Mouse (Mus musculus): ENCODE data around the gene Fancf. TPM values are rescaled to one million over a fixed set of nuclear protein-coding genes. Genes with fewer than 3 reads are reported as not detected.
A peak's percentile ranks its signal among the peaks of the same experiment; 100 is the strongest.

Gene Fancf
- total RNA-seq, 2 experiments from 2014 or later, result 3.7 to 4.7 TPM

DNA sequence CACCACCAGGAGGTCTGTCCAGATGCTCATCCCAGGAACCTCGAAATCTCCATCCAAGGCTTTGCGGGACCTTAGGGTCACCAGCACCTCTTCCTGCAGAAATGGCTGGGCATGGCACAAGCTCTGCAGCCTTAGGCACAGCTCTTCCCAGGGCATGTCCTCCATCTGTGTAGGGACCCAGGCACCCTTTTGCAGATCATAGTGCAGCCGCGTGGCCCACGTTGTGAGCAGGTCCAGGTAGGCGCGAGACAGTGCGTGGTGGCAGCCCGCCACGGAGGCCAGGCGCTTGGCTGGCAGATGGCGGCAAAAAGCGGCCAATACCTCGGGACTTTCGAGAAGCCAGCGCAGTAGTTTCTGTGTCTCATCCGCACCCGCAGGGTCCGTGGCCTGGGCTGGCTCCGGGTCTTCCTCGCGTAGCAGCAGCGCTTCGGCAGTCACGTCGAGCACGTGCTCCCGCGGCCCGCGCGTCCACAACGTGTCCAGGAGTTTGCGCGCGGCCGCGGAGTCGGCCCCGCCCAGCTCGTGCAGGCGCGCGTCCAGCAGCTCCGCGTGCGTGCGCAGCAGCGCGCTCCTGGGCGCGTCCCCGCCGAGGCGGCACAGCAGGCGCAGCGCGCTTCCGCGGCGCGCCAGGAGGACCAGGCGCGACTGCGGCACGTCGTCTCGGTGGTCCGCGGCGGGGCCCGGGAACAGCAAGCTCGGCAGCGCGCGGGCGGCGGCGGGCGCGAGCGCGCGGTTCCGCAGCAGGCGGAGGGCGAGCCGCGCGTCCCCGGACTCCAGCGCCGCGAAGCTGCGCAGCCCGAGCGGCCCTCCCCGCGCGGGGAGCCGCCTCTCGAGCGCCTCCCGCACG, 594 bp downstream of the Fancf start, which contains the start of gene Gas2:
Gene Gas2 (plus strand): TSS at position 766 of the 847 bp plus-strand sequence.
- intact Hi-C loops (cut with DNase I), result loop anchor here (5.0 kb wide), 1 partner anchor 111 kb away; no protein-coding TSS in a partner anchor
- peak; percentile 89 to 95 for DNase-seq (ENCODE audit: low spot score in 2 of 2)

DNA sequence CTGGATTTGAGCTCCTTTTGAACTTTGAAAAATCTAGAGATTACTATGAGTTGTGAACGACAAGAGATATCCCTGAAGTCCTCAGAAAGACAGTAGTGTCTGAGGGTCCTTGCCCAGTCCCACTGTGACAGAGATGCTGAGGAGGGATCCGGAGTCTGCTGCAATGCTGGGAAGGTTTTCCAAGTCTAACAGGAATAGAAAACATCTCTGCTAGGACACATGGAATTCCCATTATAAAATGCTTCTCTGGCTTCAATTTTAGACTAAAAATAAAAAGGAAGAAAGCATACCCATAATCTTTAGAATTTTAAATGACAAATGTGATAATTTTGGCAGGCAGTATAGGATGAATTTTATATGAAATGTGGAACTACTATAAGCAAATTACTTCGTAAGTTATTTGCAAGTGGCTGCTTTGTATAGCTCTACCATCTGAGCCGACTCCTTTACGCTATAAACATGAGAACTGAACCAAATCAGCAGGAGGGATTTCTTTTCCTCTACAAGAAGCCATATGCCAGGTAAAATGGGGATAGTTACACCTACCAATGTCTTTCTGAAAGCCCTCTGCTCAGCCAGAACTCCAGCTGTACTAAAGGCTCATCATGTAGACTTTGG, 10.1 kb downstream of the Fancf start:
- DNase-seq (ENCODE audit: low spot score in 2 of 2), result no peak
- intact Hi-C loops (cut with DNase I), result no loop called here

DNA sequence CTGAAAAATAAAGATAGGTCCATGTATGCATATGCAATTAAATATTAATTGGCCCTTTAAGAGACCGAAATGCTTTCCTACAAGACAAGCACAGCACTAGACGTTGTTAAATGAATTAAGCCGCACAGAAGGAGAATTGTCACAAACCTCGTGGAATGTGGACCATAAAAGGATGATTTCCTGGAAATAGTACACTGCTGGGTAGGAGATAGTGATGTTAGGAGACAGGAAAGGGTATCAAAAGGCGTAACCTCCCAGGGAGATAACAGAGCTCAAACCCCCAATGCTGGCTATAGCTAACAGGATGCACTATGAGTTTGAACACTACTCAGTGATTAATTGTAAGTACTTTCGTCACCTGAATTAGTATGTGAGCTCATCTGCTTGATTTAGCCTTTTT, 11.2 kb downstream of the Fancf start:
- no peak for DNase-seq (ENCODE audit: low spot score in 2 of 2)
- intact Hi-C loops (cut with DNase I), result no loop called here

DNA sequence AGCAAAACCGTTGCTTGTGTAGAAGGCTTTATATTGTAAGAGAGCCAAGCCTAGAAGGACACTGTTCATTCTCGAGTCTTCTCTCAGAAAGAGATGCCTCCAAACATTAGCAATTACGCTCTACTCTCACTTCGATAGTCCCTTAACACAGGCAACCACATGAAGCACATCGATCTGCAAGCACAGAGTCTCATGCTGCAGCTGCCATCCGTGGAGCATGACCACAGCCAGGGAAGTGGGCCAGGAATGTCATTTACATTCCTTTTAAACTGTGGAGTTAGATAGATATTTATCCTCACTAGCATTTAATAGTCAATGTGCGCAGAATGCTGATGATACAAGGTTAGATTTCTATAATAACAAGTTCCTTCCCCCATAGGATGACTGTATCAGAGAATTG, 21.6 kb downstream of the Fancf start:
- no peak for DNase-seq (ENCODE audit: low spot score in 2 of 2)
- intact Hi-C loops (cut with DNase I), result no loop called here

DNA sequence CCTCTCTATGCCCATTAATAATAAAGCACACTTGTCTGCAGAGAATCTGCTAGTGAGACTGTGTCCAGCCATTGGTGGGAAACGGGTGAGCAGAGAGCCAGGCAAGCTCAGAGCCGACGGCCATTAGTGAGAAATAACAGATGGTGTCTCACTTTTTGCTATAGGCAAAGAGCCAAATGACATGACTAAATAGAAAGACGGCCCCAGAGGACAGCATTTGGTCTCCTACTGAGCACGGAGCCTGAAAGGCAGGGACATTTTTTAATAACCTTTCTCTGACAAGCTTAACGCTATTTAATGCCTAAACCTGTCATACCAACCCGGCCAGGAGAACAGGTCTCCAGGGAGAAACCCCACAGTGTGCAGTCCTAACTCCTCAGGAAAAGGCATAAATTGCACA, 30.1 kb downstream of the Fancf start:
- no peak for DNase-seq (ENCODE audit: low spot score in 2 of 2)
- intact Hi-C loops (cut with DNase I), result no loop called here

DNA sequence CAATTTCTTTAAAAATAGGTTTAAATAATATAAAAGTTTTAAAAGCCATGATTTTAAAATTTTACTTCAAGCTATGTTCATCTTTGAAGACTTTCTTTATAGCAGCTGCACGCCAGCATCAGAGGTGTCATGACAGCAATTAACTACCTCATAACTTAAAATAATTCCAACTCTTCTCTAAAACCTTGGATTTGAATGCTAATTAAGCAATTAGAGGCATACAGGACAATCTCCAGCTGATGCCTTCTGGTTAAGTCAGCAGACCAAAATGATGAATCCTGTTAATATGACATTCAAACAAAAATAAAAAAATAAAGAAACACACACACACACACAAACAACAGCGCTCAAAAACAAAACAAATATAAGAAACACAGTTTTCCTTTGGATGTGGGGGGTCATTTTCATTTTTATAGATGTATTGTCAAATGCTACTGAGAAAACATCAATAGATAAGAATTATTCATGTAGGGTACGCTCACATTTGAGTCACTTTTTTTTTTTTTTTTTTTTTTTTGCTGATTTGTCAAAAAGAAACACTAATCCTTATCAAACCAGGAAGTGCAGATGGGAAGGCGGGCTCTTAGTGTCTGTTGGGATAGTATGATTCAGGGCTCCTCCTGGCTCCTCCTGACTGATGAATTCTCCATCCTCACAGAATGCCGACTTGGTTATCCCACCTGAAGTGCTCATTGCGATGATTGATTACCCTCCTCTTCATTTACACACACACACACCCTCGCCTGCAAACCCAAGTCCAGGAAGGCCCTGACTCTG, 38.3 kb downstream of the Fancf start:
- no peak for DNase-seq (ENCODE audit: low spot score in 2 of 2)
- intact Hi-C loops (cut with DNase I), result no loop called here

DNA sequence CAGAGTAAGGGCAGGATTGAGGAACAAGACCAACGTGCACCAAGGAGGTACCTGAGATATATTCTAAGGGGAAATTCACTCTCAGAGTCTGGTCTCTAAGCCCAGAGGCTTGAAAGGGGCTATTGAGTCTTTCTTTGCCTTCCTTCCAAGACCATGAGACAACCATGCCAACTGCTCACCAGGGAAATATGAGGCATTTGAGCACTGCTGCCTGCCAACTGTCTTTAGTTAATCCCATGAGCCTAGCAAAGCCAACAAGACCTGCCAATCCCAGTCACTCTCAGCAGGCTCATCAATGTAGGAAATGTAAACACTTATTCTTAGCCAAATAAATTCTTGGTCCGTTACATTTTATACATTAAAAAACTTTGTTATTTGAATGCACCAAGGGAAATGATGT, 40.6 kb downstream of the Fancf start:
- DNase-seq (ENCODE audit: low spot score in 2 of 2), result no peak
- intact Hi-C loops (cut with DNase I), result no loop called here

DNA sequence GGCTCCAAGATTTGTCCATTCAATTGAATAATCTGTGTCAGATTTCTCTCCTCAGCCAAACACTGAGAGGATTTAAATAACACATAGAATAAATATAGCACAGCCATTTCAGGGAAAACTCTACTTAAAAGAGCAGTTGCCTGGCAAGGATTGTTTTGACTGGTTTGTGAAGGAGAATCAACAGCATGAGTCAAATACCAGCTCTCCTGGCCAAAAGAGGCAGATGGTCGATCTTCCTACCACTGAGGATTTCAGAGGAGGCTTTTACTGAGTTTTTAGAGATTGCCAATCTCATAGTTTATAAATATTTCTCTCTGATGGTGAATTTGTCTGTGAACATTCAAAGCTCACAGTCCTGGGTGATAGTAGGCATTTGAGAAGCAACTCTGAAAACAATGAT, 42.2 kb downstream of the Fancf start:
- intact Hi-C loops (cut with DNase I), result loop anchor here (10.0 kb wide), 1 partner anchor 325 kb away; no protein-coding TSS in a partner anchor
- peak; percentile 49 to 63 for DNase-seq (ENCODE audit: low spot score in 2 of 2)

DNA sequence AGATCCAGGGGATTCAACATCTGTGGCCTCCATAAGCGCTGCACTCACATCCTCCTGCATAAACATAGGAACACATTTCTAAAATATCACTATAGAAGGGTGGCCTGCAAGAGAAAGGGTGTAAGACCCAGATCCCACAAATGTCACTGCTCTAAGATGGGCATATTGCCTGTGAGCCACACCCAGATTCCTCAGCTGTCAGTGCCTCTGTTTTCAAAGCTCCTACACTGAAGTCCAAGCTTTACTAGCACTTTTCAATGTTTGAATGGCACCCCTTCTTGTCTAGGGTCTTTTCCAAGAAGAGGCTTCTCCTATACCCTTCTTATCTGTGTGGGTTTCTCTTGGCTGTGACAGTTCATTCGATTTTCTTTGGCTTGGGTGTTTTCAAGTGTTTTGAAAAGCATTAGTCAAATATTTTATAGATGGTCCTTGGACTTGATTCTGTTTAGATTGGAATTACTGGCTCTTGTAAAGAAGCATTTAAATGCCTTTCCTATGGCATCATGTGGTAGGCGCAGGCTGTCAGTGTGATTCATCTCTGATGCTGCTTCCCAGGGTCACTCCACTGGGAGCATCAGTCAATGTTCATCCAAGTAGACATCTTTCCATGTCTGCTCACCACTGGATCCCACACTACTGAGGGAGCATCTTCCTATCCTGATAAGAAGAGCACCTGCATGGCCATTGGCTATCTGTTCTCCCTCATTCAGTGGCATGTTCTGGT, 43.7 kb downstream of the Fancf start:
- DNase-seq (ENCODE audit: low spot score in 2 of 2), result no peak
- intact Hi-C loops (cut with DNase I), result loop anchor here (10.0 kb wide), 1 partner anchor 324 kb away; no protein-coding TSS in a partner anchor

DNA sequence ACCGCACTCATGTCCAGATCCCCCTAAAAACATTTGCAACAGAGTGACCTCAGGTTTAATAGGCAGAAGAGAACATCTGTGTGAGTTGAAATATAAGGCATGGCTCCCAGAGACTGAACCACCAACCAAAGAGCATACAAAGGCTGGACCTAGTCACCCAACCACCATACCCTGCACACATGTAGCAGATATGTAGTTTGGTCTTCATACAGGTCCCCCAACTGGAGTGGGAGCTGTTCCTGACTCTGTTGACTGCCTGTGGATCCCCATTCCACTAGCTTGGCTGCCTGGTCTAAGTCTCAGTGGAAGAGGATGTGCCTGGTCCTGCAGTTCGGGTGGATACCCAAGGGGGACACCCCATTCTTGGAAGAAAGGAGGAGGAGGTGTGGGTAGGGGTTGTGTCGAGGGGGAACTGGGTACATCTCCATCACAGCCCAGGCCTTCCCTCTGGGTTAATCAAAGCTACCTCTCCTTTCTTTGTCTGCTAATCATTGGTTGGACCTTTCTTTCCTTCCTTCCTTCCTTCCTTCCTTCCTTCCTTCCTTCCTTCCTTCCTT, 45.7 kb downstream of the Fancf start:
- intact Hi-C loops (cut with DNase I), result loop anchor here (2.0 to 10.0 kb wide), 2 partner anchors 200 to 322 kb away; no protein-coding TSS in a partner anchor
- DNase-seq (ENCODE audit: low spot score in 2 of 2), result no peak

DNA sequence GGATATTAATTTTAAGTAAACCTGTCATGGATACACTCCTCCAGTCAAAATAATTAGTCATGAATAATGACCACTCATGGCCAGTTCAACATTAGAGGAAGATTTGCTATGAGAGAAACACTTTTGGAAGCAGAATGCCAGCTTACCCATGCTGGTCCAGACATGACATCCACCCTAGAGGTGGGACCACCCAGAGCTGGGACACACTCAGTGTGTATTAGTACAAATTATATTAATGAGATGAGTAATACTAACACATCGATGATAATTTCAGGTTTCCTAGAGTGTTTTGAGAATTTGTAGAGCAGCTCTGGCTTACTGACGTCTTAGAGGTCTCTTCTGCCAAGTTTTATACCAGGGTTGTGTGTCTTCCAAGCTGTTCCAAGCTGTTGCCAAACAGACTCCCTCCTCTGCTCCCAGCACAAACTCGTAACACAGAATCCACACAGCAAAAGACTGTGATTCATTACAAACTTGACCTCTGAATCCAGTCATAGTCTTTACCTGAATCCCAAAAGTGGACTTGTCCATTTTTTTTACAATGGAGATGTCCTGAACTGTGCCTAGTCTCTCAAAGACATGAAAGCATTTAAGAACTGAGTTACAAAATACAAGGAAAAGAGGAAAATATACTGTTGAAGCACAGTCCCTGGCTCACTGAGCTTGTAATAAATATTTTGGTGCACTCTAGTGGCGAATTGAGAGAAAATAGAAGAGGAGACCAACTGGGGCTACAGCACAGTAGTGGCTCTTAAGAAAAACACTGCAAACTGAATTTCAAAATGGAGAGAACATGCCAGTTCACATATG, 46.4 kb downstream of the Fancf start:
- intact Hi-C loops (cut with DNase I), result loop anchor here (2.0 to 10.0 kb wide), 2 partner anchors 199 to 321 kb away; no protein-coding TSS in a partner anchor

More for the DNA sequence above, 46.4 kb downstream of the Fancf start:
- peak; percentile 29 to 51 for DNase-seq (ENCODE audit: low spot score in 2 of 2)

Other genes starting within 250 kb of the Fancf start
- 10 to 100 TPM; 26.5 to 36.1 TPM for gene Slc17a6, start 240.3 kb downstream of the Fancf start, total RNA-seq (2021)
- 10 to 100 TPM; 13.7 to 17.3 TPM for gene Gas2, start 252 bp downstream of the Fancf start, total RNA-seq (2021)
- gene Svip, start 143.8 kb upstream of the Fancf start, total RNA-seq (2021), result 10 to 100 TPM; 26.5 to 29.3 TPM
- not detected for gene 1700015G11Rik, start 153.5 kb upstream of the Fancf start, total RNA-seq (2021)